Mouse (Mus musculus) embryonic fibroblast, embryonic 13.5 days (primary cell): Measurements from ENCODE around the gene Gm20661.

Experiments used
- CTCF ChIP-seq: IDR thresholded peaks from 2 replicates; pipeline ENCODE4 v1.5.1; 2011; ENCODE audit warnings: mild to moderate bottlenecking, control low read depth, low read length, moderate library complexity, borderline replicate concordance; ENCODE audit not compliant: insufficient read depth
- POLR2A ChIP-seq: IDR thresholded peaks from 2 replicates; pipeline ENCODE4 v1.6.1; 2011; ENCODE audit warnings: low read depth, mild to moderate bottlenecking, control low read depth, low read length, moderate library complexity

- TF ChIP-seq CTCF (no peak), POLR2A (peak; percentile 53)
These were observed 913 bp upstream of the Gm20661 start for GRCm38 (mm10) chr9:107981684-107982605.
